Mouse (Mus musculus) megakaryocyte, embryonic 14.5 days (primary cell): ENCODE data around the gene Sepsecs.

Experiments used
- FLI1 ChIP-seq: IDR thresholded peaks from 2 replicates; pipeline ENCODE4 v1.6.1; 2012; ENCODE audit warnings: low read length, inconsistent platforms, mixed read lengths
- GATA1 ChIP-seq: IDR thresholded peaks from 3 replicates; pipeline ENCODE4 v1.6.1; 2012; ENCODE audit warnings: mixed read lengths, low read length, inconsistent platforms, borderline replicate concordance

GRCm38 (mm10) chr5:52615421-52615820 is 54.1 kb downstream of the Sepsecs start:
- no peak for TF ChIP-seq GATA1
- TF ChIP-seq FLI1 = no peak
